ENCODE assay signal across 8 mouse cellular contexts in the genomic region with DNA sequence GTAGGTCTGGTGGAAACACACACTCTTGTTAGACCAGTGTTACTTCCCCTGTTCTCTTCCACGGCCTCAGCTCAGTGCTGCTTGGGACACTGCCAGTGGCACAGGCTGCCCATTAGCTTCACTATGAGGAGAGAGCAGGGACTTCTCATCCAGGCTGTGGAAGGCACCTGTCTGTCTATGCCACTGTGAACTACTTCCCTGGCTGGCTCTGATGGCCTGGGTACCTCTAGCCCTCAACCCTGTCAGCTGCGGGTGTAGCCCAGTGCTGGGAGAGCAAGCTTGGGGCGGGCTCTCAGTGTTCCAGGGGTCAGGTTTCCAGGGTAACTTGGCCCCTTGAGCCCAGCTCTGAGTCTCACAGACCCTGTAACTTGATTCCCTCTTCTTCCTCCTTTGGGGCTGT. TPM values are rescaled to one million over a fixed set of nuclear protein-coding genes. Genes with fewer than 3 reads are reported as not detected.
DNase-seq lines count a peak whose midpoint lies in the region; ATAC-seq lines count a peak whose summit lies in the region.

No protein-coding gene starts in this region.

- H3K27ac ChIP-seq in liver, embryonic 12.5 days, result peak overlapping the region; percentile 0; the same call in 1 of the 2 replicates
- no peak overlapping the region for H3K27ac ChIP-seq in liver, embryonic 11.5 days (ENCODE audit: low read depth, low read length)
- H3K27ac ChIP-seq in liver, embryonic 16.5 days (ENCODE audit: low read length), result peak overlapping the region; percentile 43

- 0 out of 2 replicates have a peak overlapping the region, but pooled peaks have one; percentile 3 for H3K9ac ChIP-seq in liver, embryonic 12.5 days
- H3K9ac ChIP-seq in liver, embryonic 11.5 days (ENCODE audit: low read depth, low read length), result no peak overlapping the region
- H3K9ac ChIP-seq in liver, embryonic 16.5 days (ENCODE audit: low read depth, low read length), result peak overlapping the region; percentile 22; the same call in 1 of the 2 replicates

- no peak overlapping the region for H3K4me2 ChIP-seq in liver, embryonic 12.5 days
- no peak overlapping the region for H3K4me2 ChIP-seq in liver, embryonic 11.5 days
- H3K4me2 ChIP-seq in liver, embryonic 16.5 days (ENCODE audit: low read depth, low read length), result no peak overlapping the region

- H3K36me3 ChIP-seq in liver, embryonic 12.5 days, result peaks cover 49% of the 10 kb centered on the region
- H3K36me3 ChIP-seq in liver, embryonic 11.5 days (ENCODE audit: control insufficient read depth, insufficient read depth, low read length), result peaks cover 19% of the 10 kb centered on the region
- peaks cover 27% of the 10 kb centered on the region for H3K36me3 ChIP-seq in liver, embryonic 16.5 days (ENCODE audit: control insufficient read depth, insufficient read depth)

- peak; percentile 67 for DNase-seq in cerebellum, adult 11 months
- no peak for DNase-seq in liver, embryonic 11.5 days (ENCODE audit: low spot score)
- peak; percentile 82 for DNase-seq in cerebellum, postnatal 14 days
- no peak for DNase-seq in thymus, postnatal 14 days
- DNase-seq in left cerebral cortex, postnatal 14 days (ENCODE audit: low spot score in 2 of 2), result no peak

- no peaks in the 10 kb centered on the region for H3K9me3 ChIP-seq in liver, embryonic 12.5 days (replicated peaks)
- no peaks in the 10 kb centered on the region for H3K9me3 ChIP-seq in liver, embryonic 11.5 days (ENCODE audit: control insufficient read depth, low read length)
- no peaks in the 10 kb centered on the region for H3K9me3 ChIP-seq in liver, embryonic 16.5 days (replicated peaks; ENCODE audit: control insufficient read depth, low read length)

- H3K4me3 ChIP-seq in liver, embryonic 12.5 days, result no peak overlapping the region
- H3K4me3 ChIP-seq in liver, embryonic 11.5 days (ENCODE audit: low read depth, low read length), result no peak overlapping the region
- H3K4me3 ChIP-seq in liver, embryonic 16.5 days (ENCODE audit: low read depth, low read length), result no peak overlapping the region

- H3K27me3 ChIP-seq in liver, embryonic 12.5 days (replicated peaks), result no peaks in the 10 kb centered on the region
- H3K27me3 ChIP-seq in liver, embryonic 11.5 days (replicated peaks; ENCODE audit: control insufficient read depth, insufficient read depth, low read length), result no peaks in the 10 kb centered on the region
- no peaks in the 10 kb centered on the region for H3K27me3 ChIP-seq in liver, embryonic 16.5 days (ENCODE audit: control insufficient read depth, insufficient read depth, low read depth, low read length)

- WGBS in liver, embryonic 12.5 days (ENCODE audit: insufficient replicate concordance), result 57% methylated on average over 3 of the region's 3 CpGs
- WGBS in liver, embryonic 11.5 days, result 44% methylated on average over 3 of the region's 3 CpGs
- WGBS in liver, embryonic 16.5 days (ENCODE audit: insufficient replicate concordance), result 63% methylated on average over 3 of the region's 3 CpGs

- intact Hi-C loops in left cerebral cortex, postnatal 14 days (cut with DNase I), result no loop called here

- ATAC-seq in cerebellum, adult (ENCODE audit: insufficient number of reproducible peaks, low FRiP score, low TSS enrichment), result no peak
- no peak for ATAC-seq in liver, embryonic 12.5 days
- no peak for ATAC-seq in liver, embryonic 11.5 days (replicated peaks; ENCODE audit: low FRiP score)
- no peak for ATAC-seq in liver, embryonic 16.5 days (ENCODE audit: low read depth)

- peaks cover 62% of the 10 kb centered on the region for H3K4me1 ChIP-seq in liver, embryonic 12.5 days
- peaks cover 34% of the 10 kb centered on the region for H3K4me1 ChIP-seq in liver, embryonic 11.5 days (replicated peaks; ENCODE audit: control insufficient read depth, insufficient read depth, low read length)
- H3K4me1 ChIP-seq in liver, embryonic 16.5 days (ENCODE audit: control insufficient read depth, low read depth, low read length), result peaks cover 49% of the 10 kb centered on the region

RNA-seq across cellular contexts. Expression of gene Ltc4s, which starts 9.6 kb away (rescaled TPM):
- polyA plus RNA-seq in liver, embryonic 12.5 days (2016; fragmentation: Nextera tagmentation; extraction: Ambion mirVana), result 0.87 and 1.0 TPM in 2 replicates
- polyA plus RNA-seq in liver, embryonic 11.5 days (2014; fragmentation: Nextera tagmentation; extraction: Ambion mirVana), result 0.82 and 2.6 TPM in 2 replicates
- 0.50 and 0.61 TPM in 2 replicates for polyA plus RNA-seq in liver, embryonic 16.5 days (2015; fragmentation: Nextera tagmentation; extraction: Ambion mirVana)
- total RNA-seq in left cerebral cortex, postnatal 14 days (2021), result 10 to 100 TPM; 11.4 to 11.6 TPM

RNA-seq across cellular contexts. Expression of gene Mgat4b, which starts 18.1 kb away (rescaled TPM):
- 29.1 and 30.7 TPM in 2 replicates for polyA plus RNA-seq in liver, embryonic 12.5 days (2016; fragmentation: Nextera tagmentation; extraction: Ambion mirVana)
- polyA plus RNA-seq in liver, embryonic 11.5 days (2014; fragmentation: Nextera tagmentation; extraction: Ambion mirVana), result 22.3 and 25.4 TPM in 2 replicates
- 2.2 and 3.1 TPM in 2 replicates for polyA plus RNA-seq in liver, embryonic 16.5 days (2015; fragmentation: Nextera tagmentation; extraction: Ambion mirVana)
- 100 to 1,000 TPM in 1 of 2 experiments, 10 to 100 TPM in 1; 97.3 to 100 TPM for total RNA-seq in left cerebral cortex, postnatal 14 days (2021)

RNA-seq across cellular contexts. Expression of gene Sqstm1, which starts 18.1 kb away (rescaled TPM):
- 143 and 152 TPM in 2 replicates for polyA plus RNA-seq in liver, embryonic 12.5 days (2016; fragmentation: Nextera tagmentation; extraction: Ambion mirVana)
- 176 and 177 TPM in 2 replicates for polyA plus RNA-seq in liver, embryonic 11.5 days (2014; fragmentation: Nextera tagmentation; extraction: Ambion mirVana)
- polyA plus RNA-seq in liver, embryonic 16.5 days (2015; fragmentation: Nextera tagmentation; extraction: Ambion mirVana), result 165 and 182 TPM in 2 replicates
- 100 to 1,000 TPM; 394 to 430 TPM for total RNA-seq in left cerebral cortex, postnatal 14 days (2021)

RNA-seq across cellular contexts. Expression of gene Mrnip, which starts 54.5 kb away (rescaled TPM):
- polyA plus RNA-seq in liver, embryonic 12.5 days (2016; fragmentation: Nextera tagmentation; extraction: Ambion mirVana), result 8.6 and 8.7 TPM in 2 replicates
- 13.9 and 18.7 TPM in 2 replicates for polyA plus RNA-seq in liver, embryonic 11.5 days (2014; fragmentation: Nextera tagmentation; extraction: Ambion mirVana)
- 7.9 and 8.6 TPM in 2 replicates for polyA plus RNA-seq in liver, embryonic 16.5 days (2015; fragmentation: Nextera tagmentation; extraction: Ambion mirVana)
- total RNA-seq in left cerebral cortex, postnatal 14 days (2021), result 10 to 100 TPM; 15.1 to 18.1 TPM

Comparison
In these comparisons a context has a peak if more than half of its experiments do, and no peak if none do; other contexts are left out.
1. DNase-seq: peak in cerebellum, adult 11 months (single experiment) and cerebellum, postnatal 14 days (2 of 2); none in liver, embryonic 11.5 days (single experiment), thymus, postnatal 14 days (single experiment) and left cerebral cortex, postnatal 14 days (0 of 2).